Mouse (Mus musculus) spleen, postnatal 14 days (tissue): ENCODE results near the gene Ehd1.
"Not testable (repeated sequence)": the region's sequence is repeated elsewhere in the genome, so short reads cannot be mapped to it uniquely, and the experiment has no call there.

Experiments
- DNase-seq, 2 experiments: peaks; one replicate each; pipeline ENCODE4 v3.0.0; 2021 to 2022; ENCODE audit warnings: low spot score in 2 of 2

The Ehd1 gene

DNA sequence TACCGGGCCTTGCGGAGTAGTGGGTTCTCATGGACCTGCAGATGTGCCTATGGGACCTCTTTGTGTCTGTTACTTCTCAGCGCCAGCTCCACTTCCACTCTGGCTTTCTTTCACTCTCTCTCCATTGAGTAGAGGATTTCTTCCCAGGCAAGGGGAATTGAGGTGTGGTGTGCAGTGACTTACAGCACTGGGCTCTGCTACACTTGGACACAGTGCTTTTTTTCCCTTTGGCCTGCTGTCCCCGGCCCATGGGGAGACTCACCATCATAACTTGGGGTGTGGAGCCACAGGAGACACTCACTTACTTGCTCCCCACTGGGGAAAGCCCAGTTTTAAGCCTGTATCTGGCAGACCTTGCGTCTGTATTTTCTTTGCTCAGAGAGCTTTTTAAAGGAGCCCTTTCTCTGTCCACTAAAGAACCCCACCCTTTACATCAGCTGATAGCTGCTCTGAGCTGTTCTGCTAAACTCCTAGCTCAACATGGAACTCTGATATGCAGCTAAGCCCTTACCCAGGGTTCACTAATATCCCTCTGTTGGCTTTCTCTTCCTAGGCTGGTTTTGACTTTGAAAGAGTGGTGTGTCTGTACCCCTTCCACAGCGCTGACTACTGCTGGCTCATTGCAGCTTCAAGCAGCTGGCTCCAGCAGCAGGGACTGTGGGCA, 3.1 kb downstream of the Ehd1 start:
- DNase-seq = no peak

DNA sequence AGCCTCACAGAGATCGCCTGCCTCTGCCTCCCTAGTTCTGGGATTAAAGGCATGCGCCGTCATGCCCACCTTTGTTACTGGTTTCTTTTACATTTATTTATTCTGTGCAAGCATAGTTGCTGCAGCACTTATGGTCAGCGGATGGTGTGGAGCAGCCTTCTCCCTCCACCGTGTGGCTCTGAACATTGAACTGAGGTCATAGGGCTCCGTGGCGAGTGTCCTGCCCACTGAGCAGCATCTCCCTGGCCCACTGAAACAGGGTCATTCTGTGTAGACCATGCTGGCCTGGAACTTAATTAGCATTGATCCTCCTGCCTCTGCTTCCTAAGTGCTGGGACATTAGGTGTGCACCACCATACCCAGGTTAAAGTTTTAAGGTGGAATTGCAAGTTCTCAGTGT, 4.0 kb downstream of the Ehd1 start:
- no peak for DNase-seq

DNA sequence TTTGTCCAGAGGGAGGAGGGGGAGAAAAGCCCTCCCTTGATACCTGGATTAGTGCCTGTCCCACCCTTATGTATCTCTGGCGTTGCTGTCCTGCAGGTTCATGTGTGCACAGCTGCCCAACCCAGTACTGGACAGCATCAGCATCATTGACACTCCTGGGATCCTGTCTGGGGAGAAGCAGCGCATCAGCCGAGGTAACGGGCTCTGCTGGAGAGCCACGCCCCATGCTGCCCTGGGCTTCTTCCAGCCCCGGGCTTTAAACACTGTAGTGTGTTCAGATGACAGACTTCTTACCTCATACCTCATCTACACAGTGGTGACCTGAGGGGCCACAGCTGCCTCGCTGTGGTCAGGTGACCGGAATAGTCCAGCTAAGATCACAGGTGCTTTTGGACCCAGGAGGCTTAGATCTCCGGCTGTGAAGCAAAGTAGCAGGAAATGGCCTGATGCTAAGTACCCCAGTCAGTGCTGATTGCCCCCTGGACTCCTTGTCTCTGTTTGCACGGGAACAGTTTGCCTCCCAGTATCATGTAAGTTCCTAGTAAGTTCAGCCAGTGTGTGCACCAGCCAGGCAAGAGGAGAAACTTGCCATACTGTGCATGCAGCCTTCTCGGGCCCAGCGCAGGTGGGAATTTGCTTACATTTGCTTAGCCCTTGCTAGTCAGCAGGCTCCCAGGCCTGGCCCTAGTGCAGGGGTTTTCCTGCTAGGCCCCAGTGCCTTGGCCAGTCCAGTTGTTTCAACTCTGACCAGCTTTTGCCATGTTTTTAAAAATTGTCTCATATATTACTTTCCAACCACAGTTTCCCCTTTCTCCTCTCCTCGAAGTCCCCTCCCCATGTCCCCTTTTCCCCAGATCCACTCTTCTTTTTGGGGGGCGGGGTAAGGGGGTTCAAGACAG, 4.8 kb downstream of the Ehd1 start:
- DNase-seq = no peak

DNA sequence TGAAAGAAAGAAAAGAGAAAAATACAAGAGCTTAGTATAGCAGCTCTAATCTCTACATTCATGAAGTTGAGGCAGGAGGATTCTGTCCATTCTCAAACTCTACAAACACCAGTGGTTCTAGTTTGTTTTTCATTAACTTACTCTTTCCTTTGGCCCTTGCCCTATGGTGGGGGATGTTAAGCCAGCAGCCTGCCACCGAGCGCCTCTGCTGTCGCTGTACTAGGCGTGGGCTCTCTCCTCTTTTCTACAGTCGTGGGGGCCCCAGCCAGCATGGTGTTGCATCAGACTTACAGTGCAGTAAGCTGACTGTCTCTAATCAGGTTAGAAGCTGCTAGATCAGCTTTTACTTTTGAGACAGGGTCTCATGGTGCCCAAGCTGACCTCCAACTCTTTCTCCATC, 6.5 kb downstream of the Ehd1 start:
- DNase-seq = no peak

DNA sequence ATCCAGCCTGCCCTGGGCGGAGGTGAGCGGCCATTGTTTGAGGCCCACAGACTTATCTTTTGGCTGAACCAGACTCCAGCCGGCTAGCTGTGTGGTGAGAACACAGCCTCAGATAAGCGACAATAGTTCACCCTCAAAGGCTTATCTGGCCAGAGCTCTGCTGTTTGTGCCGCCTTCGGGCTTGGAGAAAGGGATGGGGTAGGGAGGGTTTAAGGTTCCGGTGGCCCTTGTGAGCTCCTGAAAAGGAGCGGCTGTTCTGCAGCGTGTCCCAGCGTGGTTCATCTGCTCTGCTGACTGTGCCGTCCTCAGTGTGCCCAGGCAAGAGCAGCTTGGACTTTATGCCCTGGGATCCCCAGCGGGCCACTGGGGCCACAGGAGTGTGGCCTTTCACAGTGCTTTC, 8.0 kb downstream of the Ehd1 start:
- DNase-seq = no peak

DNA sequence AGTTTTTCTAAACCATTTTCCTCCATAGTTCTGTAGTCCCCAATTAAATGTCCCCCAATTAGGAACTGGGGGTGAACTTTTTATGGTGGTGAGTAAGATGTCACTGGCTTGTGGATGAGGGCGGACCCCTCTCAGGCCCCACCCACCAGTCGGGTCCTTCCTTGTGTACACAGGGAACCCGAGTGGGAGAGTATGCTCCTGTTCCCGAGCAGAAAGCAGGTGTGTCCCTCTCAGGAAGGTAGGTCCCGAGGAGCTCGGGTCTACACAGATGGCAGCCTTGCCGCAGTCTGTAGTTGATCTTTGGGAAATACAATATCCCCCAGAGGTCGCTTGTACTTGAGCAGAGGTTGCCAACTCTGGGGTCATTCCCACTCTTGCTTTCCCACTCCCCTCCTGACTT, 8.7 kb downstream of the Ehd1 start:
- DNase-seq = no peak

DNA sequence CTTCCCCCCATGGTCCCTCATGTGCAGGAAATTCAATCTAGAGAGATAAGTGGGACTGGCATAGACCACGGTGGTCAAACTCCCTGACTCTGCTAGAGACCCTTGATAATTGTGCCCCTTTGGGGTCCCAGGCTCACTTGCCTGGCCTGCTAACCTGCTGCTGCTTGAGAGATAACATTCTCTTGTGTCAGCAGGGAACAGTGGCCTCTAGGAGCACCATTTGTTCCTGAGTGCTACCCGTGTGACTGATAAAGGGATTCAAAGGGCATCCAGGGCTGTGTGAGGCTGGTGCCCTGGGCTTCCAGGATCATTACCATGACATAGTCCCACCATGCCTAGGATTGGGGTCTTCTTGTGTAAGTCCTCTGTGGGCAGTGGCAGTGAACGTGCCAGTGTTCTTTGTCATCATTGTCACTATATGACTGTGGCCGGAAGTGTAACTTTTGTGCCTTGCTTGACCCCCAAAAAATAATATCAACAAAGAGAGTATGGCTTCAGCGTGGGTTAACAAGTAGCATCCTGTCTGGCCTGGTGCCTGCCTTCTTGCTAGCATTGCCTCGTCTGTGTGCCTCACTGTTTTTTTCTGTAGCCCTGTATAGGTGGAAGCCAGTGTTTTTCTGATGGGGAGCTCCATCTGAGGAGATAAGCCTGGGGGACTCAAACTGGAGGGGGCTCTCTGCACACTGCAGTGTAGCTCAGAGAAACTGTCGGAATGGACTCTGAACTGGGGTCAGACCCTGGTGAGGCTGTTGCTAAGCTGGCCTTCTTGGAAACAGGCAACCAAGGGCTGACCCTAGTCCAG, 9.3 kb downstream of the Ehd1 start:
- DNase-seq = no peak

DNA sequence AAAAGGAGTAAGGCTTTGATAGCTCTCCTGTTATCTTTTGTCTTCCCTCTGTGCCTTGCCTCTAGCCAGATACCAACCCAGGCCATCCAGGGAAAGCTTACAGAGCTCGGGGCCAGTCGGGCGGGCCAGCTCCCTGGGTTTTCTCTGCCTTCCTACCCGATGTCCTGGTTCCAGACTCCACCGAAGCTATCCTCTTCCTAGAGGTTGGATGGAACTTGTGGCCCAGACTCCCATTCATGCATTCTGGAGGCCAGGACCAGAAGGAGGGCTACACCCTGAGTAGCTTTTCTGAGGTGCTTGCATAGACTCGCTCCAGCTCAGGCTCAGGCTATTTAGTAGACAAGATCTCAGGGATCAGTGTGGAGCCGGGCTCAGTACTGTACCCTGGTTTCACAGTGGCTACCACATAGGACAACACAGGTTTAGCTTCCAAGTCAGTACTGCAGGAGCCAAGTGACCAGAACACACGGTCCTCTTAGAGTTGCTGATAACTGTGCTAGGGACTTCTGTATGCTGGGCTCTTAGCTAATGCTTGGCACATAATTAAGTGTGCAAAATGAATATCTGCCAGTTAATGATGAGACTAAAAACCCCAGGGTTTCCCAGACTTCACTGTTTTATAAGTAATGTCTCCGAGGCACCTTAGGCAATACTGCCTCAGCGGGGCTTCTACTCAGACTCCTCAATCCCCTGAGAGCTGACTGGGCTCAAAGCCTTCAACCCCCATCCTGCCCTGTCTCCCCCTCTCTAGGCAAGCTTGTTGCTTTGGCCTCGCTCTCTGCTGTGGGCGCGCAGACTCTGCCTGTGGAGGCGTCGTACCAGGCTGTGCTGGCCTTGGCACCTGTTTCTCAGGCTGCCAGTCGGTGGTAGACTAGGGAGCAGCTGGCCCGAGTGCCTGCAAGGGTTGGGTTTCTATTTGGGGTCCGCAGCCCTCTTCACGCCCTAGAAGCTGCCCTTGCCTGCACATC, 10.2 kb downstream of the Ehd1 start:
- no peak for DNase-seq

DNA sequence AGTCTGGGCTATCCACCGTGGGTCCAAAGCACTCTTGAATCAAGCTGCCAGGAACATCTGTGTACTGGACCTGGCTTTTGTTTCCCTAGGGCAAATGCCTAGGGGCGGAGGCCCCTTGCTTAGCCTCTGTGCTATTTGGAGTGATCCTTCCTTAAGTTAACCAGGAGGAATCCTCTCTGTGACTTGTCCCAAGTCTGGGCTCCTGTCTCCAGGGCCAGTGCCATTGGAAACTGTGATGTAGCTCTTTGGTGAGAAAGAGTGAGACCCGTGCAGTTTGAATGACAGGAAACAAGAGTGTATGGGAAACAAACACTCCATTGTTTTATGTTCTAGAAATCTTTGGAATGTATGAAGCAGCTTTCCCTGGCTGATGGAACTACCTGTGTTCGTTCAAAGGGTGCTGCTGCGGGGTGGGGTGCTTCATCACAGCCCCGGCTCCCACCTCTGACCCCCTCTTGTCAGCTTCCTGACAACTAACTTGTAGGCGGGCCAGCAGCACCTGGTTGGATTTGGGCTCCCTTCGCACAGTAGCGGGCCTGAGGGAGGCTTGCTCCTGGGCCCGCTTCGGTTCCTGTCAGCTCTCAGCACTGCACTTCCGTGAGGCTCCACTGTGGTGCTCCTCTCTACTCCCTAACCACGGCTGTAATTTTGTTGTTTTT, 11.8 kb downstream of the Ehd1 start:
- no peak for DNase-seq

DNA sequence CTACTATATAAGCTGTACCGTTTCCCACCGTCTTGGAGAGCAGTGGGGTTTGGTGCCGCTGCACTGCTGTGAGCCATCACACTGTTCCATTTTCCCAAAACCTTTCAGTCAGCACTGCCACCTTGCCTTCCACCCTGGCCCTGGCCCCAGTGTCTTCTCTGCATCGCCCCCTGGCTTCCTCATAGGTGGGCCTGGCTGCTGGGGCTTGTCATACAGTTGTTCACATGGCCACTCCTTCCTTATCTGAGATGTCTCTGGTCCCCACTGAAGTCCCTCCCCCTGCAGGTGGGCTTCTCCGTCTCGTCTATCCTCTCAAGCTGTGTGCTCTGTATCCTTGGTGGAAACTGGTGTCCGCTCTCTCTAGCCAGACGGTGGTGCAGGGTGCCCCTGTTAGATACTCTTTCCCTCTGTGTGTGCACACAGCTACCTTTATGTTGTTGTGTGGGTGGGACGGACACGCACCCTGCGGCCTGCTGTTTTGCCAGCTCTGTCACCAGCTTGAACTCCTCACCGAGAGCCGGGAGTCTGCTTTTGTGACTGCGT, 13.2 kb downstream of the Ehd1 start:
- no peak for DNase-seq

DNA sequence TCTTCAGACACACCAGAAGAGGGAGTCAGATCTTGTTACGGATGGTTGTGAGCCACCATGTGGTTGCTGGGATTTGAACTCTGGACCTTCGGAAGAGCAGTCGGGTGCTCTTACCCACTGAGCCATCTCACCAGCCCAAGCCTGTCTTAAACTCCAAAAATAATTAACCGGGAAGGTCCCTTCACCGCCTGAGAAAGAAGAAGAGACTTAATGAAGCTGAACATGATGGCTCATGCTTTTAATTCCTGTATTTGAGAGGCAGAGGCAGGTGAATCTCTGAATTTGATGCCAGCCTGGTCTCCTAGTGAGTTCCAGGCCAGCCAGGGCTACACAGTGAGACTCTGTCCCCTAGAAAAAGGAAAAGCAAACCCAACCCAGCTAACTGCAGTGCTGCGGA, 14.2 kb downstream of the Ehd1 start:
- not testable (repeated sequence) for DNase-seq

DNA sequence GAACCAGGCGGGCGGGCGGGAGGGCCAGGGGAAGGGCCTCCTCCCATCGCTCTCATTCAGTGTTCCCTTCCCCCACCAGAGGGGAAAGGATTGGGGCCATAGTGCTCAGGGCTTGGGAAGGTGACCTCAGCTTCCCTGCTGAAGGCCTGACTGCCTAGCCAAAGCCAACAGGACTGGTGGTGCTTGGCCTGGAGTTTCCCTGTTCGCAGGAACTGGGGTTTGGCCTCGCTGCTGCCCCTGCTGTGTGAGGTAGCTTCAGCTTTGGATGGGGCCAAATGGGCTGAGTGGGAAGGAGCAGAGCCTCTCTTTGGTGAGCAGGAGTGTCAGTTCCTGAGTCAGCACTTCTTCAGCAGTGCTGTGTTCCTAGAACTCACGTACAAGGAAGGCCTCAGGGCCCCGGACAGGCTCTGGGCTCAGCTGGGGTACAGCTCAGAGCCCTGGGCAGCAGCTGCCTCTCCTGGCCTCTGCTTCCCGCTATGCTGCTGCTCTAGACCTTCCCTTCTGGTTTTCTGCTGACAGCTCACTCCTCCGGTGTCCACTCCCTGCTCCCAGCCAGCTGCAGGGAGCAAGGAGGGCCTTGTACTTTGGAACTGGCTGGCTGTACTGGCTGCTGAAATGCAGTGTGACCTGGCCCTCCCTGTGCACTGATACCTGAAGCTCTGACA, 14.7 kb downstream of the Ehd1 start:
- no peak for DNase-seq

DNA sequence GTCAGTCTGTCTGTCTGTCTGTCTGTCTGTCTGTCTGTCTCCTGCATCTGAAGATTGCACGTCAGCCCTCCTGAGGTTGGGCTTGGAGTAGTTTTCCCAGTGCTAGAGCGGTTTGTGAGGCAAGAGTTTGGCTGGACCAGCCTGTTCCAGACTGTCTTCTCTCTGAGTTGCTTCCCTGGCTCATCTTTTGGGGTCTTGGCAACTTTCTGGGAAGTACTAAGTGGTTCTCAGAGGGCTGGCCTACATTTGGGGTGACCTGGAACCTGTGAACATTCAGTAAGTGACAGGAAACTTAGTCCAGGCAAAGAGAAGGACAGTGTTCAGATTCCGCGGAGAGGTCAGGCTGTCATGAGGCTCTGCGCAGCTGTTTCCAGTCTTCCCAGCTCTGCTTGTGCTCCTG, 15.7 kb downstream of the Ehd1 start:
- no peak for DNase-seq

DNA sequence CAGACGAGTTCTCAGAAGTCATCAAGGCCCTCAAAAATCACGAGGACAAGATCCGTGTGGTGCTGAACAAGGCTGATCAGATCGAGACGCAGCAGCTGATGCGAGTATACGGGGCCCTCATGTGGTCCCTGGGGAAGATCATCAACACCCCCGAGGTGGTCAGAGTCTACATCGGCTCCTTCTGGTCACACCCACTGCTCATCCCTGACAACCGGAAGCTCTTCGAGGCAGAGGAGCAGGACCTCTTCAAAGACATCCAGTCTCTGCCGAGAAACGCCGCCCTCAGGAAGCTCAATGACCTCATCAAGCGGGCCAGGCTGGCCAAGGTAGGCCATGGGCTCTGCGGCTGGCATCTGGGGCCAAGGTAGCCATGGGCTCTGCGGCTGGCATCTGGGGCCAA, 17.8 kb downstream of the Ehd1 start:
- DNase-seq = no peak

DNA sequence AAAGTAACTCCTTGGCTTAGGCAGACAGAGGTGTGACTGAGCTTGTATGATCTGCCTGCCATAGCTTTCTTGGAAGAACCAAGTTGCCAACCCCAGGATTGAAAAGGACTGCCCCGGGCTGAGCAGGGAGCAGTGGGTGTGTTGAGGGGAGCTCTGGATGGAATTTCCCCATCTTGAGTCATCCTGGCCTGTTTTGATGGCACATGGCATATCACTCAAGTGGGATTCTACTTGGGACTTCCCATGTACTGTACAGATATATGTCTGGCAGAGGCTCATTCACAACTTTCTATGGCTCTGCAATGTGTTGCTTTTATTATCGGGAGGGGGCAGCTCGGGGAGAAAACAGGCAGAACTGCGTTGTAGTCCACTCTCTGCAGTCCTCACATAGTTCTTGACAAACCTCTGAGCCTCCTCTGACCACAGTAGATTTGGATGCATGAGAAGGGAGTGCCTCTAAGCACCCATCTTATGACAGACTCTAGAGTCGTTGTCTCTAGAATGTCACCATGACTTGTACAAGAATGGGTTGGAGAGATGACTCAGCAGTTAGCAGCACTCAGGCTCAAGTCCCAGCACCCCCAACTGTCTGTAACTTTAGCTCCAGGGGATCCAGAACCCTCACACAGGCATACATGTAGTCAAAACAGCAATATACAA, 20.2 kb downstream of the Ehd1 start:
- DNase-seq = no peak

DNA sequence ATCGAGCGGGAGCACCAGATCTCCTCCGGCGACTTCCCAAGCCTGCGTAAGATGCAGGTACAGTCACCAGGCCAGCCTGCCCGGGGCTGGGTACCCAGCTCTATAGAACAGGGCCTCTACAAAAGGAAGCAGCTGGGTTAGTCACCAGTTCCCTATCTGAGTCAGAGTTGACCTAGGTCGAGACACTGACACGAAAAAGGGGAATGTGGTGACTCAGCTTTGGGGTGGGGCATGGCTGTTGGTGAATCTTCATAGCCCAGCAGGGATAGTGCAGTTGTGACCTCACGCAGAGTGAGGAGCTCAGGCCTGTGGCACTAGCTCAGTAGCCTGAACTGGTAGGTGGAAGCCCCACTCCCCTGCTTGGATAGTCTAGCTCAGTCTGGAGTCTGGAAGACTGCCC, 21.1 kb downstream of the Ehd1 start:
- DNase-seq = no peak

DNA sequence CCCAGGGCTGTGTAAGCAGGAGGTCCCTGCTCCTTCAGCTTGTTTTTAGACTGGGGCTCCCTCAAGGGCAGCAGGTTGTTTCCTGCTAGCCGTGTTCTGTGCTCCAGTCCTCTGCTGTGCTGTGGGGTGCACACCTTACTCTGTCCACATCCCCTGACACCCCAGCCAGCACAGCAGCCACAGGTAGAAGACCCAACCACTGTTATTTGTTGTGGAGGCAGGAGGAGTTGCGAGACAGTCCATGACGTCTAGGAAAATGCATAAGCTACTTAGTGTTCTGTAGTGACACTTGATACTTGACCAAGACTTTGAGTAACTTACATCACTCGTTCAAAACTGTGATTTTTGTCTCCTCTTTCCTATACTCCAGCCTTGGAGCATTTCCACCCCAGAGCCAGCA, 22.5 kb downstream of the Ehd1 start:
- no peak for DNase-seq

DNA sequence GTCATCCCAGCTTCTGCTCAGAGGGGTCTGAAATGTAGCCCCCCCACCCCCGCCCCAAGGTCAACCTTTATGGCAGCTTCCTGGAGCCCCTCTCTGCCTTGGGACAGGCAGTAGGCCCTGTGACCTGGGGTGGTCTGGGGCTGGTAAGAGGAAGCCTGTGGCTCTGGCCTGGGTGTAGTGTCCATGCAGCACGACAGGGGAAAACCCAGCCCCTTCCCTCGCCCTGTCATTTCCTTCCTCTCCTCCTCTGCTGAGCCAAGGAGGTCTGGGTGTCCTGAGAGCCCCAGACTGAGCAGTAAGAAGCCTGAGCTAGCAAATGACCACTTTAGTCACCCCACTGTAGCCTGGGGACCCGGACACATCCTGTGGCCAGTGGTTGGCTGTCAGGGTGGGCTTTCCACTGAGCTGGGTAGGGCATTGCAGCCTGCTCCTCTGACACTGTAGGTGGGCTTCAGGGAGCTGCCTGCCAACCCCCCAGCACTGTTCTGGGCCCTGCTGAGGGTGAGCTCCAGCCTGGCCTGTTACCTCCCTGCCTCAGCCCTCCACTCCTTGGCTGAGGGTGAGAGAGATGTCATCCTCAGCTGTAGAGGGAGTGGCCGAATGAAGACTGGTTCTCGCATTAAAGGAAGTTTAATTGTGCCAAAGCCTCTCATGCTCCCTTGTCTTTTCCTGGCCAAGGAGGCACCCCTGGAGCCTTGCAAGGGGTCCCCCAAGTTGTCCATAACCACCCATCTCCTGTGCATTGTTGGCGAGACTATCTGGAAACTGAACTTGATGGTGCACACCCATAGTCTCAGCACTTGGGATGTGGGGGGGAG, 23.1 kb downstream of the Ehd1 start:
- DNase-seq = no peak
